Comparison of ENCODE assay signal across 9 mouse cellular contexts in genomic region chr13:106715771-106716170, GRCm38 (mm10).
DNase-seq lines count a peak whose midpoint lies in the region; ATAC-seq lines count a peak whose summit lies in the region.
"Had no signal": no experiment of that assay in that cellular context is flagged by ENCODE, and none has a peak within 500 bp of the region (broad histone marks: within the 10 kb centered on the region; RNA-seq: fewer than 3 reads in every experiment).

No protein-coding gene starts in this region.

- H3K27me3 ChIP-seq in liver, embryonic 12.5 days (replicated peaks), result no peaks in the 10 kb centered on the region
- H3K27me3 ChIP-seq in kidney, embryonic 16.5 days (ENCODE audit: insufficient read depth, low read length), result no peaks in the 10 kb centered on the region
- H3K27me3 ChIP-seq: midbrain, embryonic 12.5 days had no signal

- no peaks in the 10 kb centered on the region for H3K4me1 ChIP-seq in liver, embryonic 12.5 days
- no peaks in the 10 kb centered on the region for H3K4me1 ChIP-seq in kidney, embryonic 16.5 days (ENCODE audit: insufficient read depth, low read length)
- H3K4me1 ChIP-seq: midbrain, embryonic 12.5 days had no signal

- H3K27ac ChIP-seq in liver, embryonic 12.5 days, result no peak overlapping the region
- no peak overlapping the region for H3K27ac ChIP-seq in kidney, embryonic 16.5 days (ENCODE audit: low read length)
- H3K27ac ChIP-seq: midbrain, embryonic 12.5 days had no signal

- 54% methylated on average over 2 of the region's 2 CpGs for WGBS in liver, embryonic 12.5 days (ENCODE audit: insufficient replicate concordance)
- whole genome bisulfite sequencing in kidney, embryonic 16.5 days, result 26% methylated on average over 2 of the region's 2 CpGs

- H3K4me2 ChIP-seq in liver, embryonic 12.5 days, result no peak overlapping the region
- no peak overlapping the region for H3K4me2 ChIP-seq in kidney, embryonic 16.5 days (replicated peaks; ENCODE audit: low read depth, low read length)
- H3K4me2 ChIP-seq: midbrain, embryonic 12.5 days had no signal

- no peaks in the 10 kb centered on the region for H3K36me3 ChIP-seq in liver, embryonic 12.5 days
- H3K36me3 ChIP-seq in kidney, embryonic 16.5 days (ENCODE audit: insufficient read depth, low read length), result no peaks in the 10 kb centered on the region
- H3K36me3 ChIP-seq: midbrain, embryonic 12.5 days had no signal

- H3K9me3 ChIP-seq in liver, embryonic 12.5 days (replicated peaks), result no peaks in the 10 kb centered on the region
- no peaks in the 10 kb centered on the region for H3K9me3 ChIP-seq in kidney, embryonic 16.5 days (ENCODE audit: low read length)
- H3K9me3 ChIP-seq: midbrain, embryonic 12.5 days had no signal

- H3K9ac ChIP-seq in liver, embryonic 12.5 days, result no peak overlapping the region
- H3K9ac ChIP-seq in kidney, embryonic 16.5 days (replicated peaks; ENCODE audit: low read length), result no peak overlapping the region
- H3K9ac ChIP-seq: midbrain, embryonic 12.5 days had no signal

- DNase-seq in cerebellum, postnatal 10 days, result peak; percentile 55 to 58
- no peak for DNase-seq in cerebellum, adult 11 months
- peak; percentile 28 for DNase-seq in liver
- DNase-seq in retina, postnatal 1 day, result peak; percentile 40
- DNase-seq in urinary bladder, postnatal 10 days (ENCODE audit: low spot score), result no peak

- H3K4me3 ChIP-seq in liver, embryonic 12.5 days, result no peak overlapping the region
- no peak overlapping the region for H3K4me3 ChIP-seq in kidney, embryonic 16.5 days (ENCODE audit: low read length)
- H3K4me3 ChIP-seq: midbrain, embryonic 12.5 days had no signal

- no peak for ATAC-seq in liver, embryonic 12.5 days
- peak; percentile 65 for ATAC-seq in activated CD4-positive, CD25-positive, alpha-beta regulatory T cell, adult 4 months
- 0 out of 2 replicates have a peak, but pooled peaks have one; percentile 46 for ATAC-seq in kidney, embryonic 16.5 days (ENCODE audit: low FRiP score, low TSS enrichment)

Comparison
In these comparisons a context has a peak if more than half of its experiments do, and no peak if none do; other contexts are left out.
1. DNase-seq: peak in cerebellum, postnatal 10 days (2 of 2), liver (single experiment) and retina, postnatal 1 day (single experiment); none in cerebellum, adult 11 months (single experiment) and urinary bladder, postnatal 10 days (single experiment).